Mouse (Mus musculus) liver, embryonic 14.5 days (tissue): ENCODE results near the gene Rpl21. TPM values are rescaled to one million over a fixed set of nuclear protein-coding genes. Genes with fewer than 3 reads are reported as not detected.

Experiments used
- ATAC-seq: fragments of 200-750 bp; cut with Nextera tagmentation; 2 replicates; pipeline ENCODE4 v1.8.0; 2017; ENCODE audit warnings: moderate number of reproducible peaks, mild to moderate bottlenecking, moderate library complexity; ENCODE audit not compliant: insufficient read depth
- DNase-seq, 3 experiments: peaks; one replicate each; pipeline ENCODE4 v3.0.0-alpha.2; 2012 to 2013; ENCODE audit warnings: low read depth in 3 of 3, low spot score in 3 of 3
- H3K27ac ChIP-seq: fragments of 300-500 bp; sonication (generic); 2 replicates; pipeline ENCODE4 v1.5.1; 2014; ENCODE audit warnings: moderate library complexity, mild to moderate bottlenecking, control low read depth, inconsistent platforms
- H3K27me3 ChIP-seq: fragments of 300-500 bp; sonication (generic); 2 replicates; pipeline ENCODE4 v1.6.1; 2014; ENCODE audit warnings: mild to moderate bottlenecking, low read length, moderate library complexity; ENCODE audit not compliant: control insufficient read depth, insufficient read depth
- H3K36me3 ChIP-seq: fragments of 300-500 bp; sonication (generic); replicated peaks from 2 replicates; pipeline ENCODE4 v1.6.1; 2014; ENCODE audit warnings: low read depth; ENCODE audit not compliant: control insufficient read depth, insufficient read depth
- H3K4me1 ChIP-seq, 2 experiments: fragments of 200-500 bp in 1 of 2; fragments of 300-500 bp in 1 of 2; sonication (generic) in 1 of 2; replicated peaks; 2 replicates each; pipeline ENCODE4 v1.6.1; 2012 to 2014; ENCODE audit warnings: antibody characterized with exemption in 1 of 2, inconsistent platforms in 1 of 2, low read length in 1 of 2; ENCODE audit not compliant: control insufficient read depth in 2 of 2, insufficient read depth in 2 of 2
- H3K4me2 ChIP-seq: fragments of 300-500 bp; sonication (generic); 2 replicates; pipeline ENCODE4 v1.6.1; 2014; ENCODE audit warnings: low read depth, mild to moderate bottlenecking, control low read depth, moderate library complexity
- H3K4me3 ChIP-seq, 2 experiments: fragments of 200-500 bp in 1 of 2; fragments of 300-500 bp in 1 of 2; sonication (generic) in 1 of 2; 2 replicates each; pipeline ENCODE4 v1.5.1; 2012 to 2014; ENCODE audit warnings: low read depth in 2 of 2, low read length in 2 of 2, mild to moderate bottlenecking in 2 of 2, control low read depth in 1 of 2, inconsistent platforms in 1 of 2, moderate library complexity in 1 of 2; ENCODE audit not compliant: insufficient read depth in 1 of 2
- H3K9ac ChIP-seq: fragments of 300-500 bp; sonication (generic); replicated peaks from 2 replicates; pipeline ENCODE4 v1.6.1; 2014; ENCODE audit warnings: mild to moderate bottlenecking, control low read depth, moderate library complexity
- H3K9me3 ChIP-seq: fragments of 300-500 bp; sonication (generic); 2 replicates; pipeline ENCODE4 v1.6.1; 2016; ENCODE audit warnings: low read length, mixed read lengths; ENCODE audit not compliant: control insufficient read depth
- CTCF ChIP-seq: IDR thresholded peaks from 2 replicates; pipeline ENCODE4 v1.5.1; 2016; ENCODE audit warnings: antibody characterized with exemption, low read depth, control low read depth
- EP300 ChIP-seq: IDR thresholded peaks from 2 replicates; pipeline ENCODE4 v1.6.1; 2016; ENCODE audit warnings: antibody characterized with exemption, low read depth
- WGBS: fragments of 180-500 bp; shearing (Covaris S2); extraction: QIAGEN DNeasy Blood & Tissue Kit; methylation state at CpG from one replicate; pipeline ENCODE4 v1.1.7; 2014; ENCODE audit not compliant: insufficient replicate concordance; 5-methylcytosine and 5-hydroxymethylcytosine counted together
- polyA plus RNA-seq, 2 experiments: library from polyadenylated mRNA; depleted of rRNA in 1 of 2; stranded (reverse) in 1 of 2; unstranded in 1 of 2; fragments of >200 nt; fragmentation: Nextera tagmentation in 1 of 2; extraction: Ambion mirVana in 1 of 2; gene quantifications; 2 replicates each; pipeline versions ENCODE4 v1.2.1 to v1.2.3; 2012 to 2014

The Rpl21 gene
- polyA plus RNA-seq, 2 experiments: 236 to 467 TPM

- Histone ChIP-seq H3K27me3 (no peaks in the 10 kb centered on the region), H3K36me3 (peaks cover 5% of the 10 kb centered on the region), H3K9me3 (no peaks in the 10 kb centered on the region), H3K4me1 (peaks cover 11 to 18% of the 10 kb centered on the region in 2 experiments; a peak in 3 of 4 replicates), H3K27ac (no peak overlapping the region; the same call in 1 of the 2 replicates), H3K4me2 (peak overlapping the region; percentile 54), H3K9ac (peak overlapping the region; percentile 14; the same call in 1 of the 2 replicates), H3K4me3 (peak overlapping the region; percentile 13 to 55)
- DNase-seq (peak; percentile 47 to 51 (median 51)), ATAC-seq (peak; percentile 22; the same call in 1 of the 2 replicates)
- 12% methylated on average over 8 of the region's 8 CpGs for WGBS
- TF ChIP-seq EP300 (no peak), CTCF (no peak)
Measured at GRCm38 (mm10) chr5:146829528-146829927, 3.2 kb upstream of the Rpl21 start.

- Histone ChIP-seq H3K9ac (peak overlapping the region; percentile 50), H3K4me1 (peaks cover 12 to 20% of the 10 kb centered on the region in 2 experiments; a peak in 3 of 4 replicates), H3K4me2 (peak overlapping the region; percentile 98), H3K27ac (peak overlapping the region; percentile 78), H3K36me3 (peaks cover 34% of the 10 kb centered on the region), H3K27me3 (no peaks in the 10 kb centered on the region), H3K9me3 (no peaks in the 10 kb centered on the region), H3K4me3 (peak overlapping the region; percentile 21 to 92; a peak in 3 of 4 replicates)
- ATAC-seq (peak; percentile 19), DNase-seq (no peak)
- TF ChIP-seq EP300 (no peak), CTCF (no peak)
- 50% methylated on average over 7 of the region's 7 CpGs for WGBS
Measured at GRCm38 (mm10) chr5:146832435-146832768, 288 bp upstream of the Rpl21 start.

- peaks cover 45% of the 10 kb centered on the region for H3K36me3 ChIP-seq
- peak overlapping the region; percentile 86 to 92 for H3K4me3 ChIP-seq
- H3K9me3 ChIP-seq: no peaks in the 10 kb centered on the region
- H3K4me2 ChIP-seq: peak overlapping the region; percentile 98
- no peaks in the 10 kb centered on the region for H3K27me3 ChIP-seq
- DNase-seq (no peak), ATAC-seq (no peak)
- 2% methylated on average over 8 of the region's 8 CpGs for WGBS
- peak overlapping the region; percentile 78 for H3K27ac ChIP-seq
- peaks cover 12 to 20% of the 10 kb centered on the region in 2 experiments; a peak in 3 of 4 replicates for H3K4me1 ChIP-seq
- TF ChIP-seq CTCF: no peak
- TF ChIP-seq EP300: no peak
- peak overlapping the region; percentile 96 for H3K9ac ChIP-seq
Measured at GRCm38 (mm10) chr5:146833673-146834201, 1.0 kb downstream of the Rpl21 start.

DNA sequence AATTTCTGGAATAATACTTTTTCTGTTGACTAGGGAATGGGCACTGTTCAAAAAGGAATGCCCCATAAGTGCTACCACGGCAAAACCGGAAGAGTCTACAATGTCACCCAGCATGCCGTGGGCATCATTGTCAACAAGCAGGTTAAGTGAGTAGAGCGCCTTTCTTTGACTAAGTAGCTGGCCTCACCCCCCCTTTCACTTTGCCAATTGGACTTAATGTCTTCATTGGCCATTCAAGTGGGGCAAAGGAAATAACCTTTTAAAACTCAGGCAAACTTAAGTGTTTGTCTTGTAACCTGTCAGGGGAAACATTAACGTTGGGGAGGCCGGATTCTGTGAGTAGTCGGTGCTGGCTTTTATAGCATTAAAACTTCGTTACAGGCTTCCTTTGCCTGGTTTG, 2.3 kb downstream of the Rpl21 start:
- TF ChIP-seq CTCF: no peak
- Histone ChIP-seq H3K4me1 (peaks cover 12 to 17% of the 10 kb centered on the region in 2 experiments; a peak in 3 of 4 replicates), H3K4me3 (peak overlapping the region; percentile 86 to 92; a peak in 3 of 4 replicates), H3K36me3 (peaks cover 45% of the 10 kb centered on the region), H3K9me3 (no peaks in the 10 kb centered on the region), H3K4me2 (peak overlapping the region; percentile 98), H3K9ac (no peak overlapping the region; the same call in 1 of the 2 replicates), H3K27me3 (no peaks in the 10 kb centered on the region), H3K27ac (no peak overlapping the region)
- 37% methylated on average over 8 of the region's 8 CpGs for WGBS
- no peak for ATAC-seq
- DNase-seq: no peak

- Histone ChIP-seq H3K4me1 (peaks cover 8 to 12% of the 10 kb centered on the region in 2 experiments; a peak in 3 of 4 replicates), H3K9ac (no peak overlapping the region), H3K27me3 (no peaks in the 10 kb centered on the region), H3K4me2 (no peak overlapping the region), H3K36me3 (peaks cover 45% of the 10 kb centered on the region), H3K27ac (no peak overlapping the region), H3K9me3 (no peaks in the 10 kb centered on the region), H3K4me3 (no peak overlapping the region)
- no peak for DNase-seq
- ATAC-seq: no peak
- no peak for TF ChIP-seq CTCF
- TF ChIP-seq EP300: no peak
- WGBS: 62% methylated on average over 7 of the region's 7 CpGs
Measured at GRCm38 (mm10) chr5:146837967-146838720, 5.5 kb downstream of the Rpl21 start.
